Mouse (Mus musculus): ENCODE results near the gene Hmg20a.

DNA sequence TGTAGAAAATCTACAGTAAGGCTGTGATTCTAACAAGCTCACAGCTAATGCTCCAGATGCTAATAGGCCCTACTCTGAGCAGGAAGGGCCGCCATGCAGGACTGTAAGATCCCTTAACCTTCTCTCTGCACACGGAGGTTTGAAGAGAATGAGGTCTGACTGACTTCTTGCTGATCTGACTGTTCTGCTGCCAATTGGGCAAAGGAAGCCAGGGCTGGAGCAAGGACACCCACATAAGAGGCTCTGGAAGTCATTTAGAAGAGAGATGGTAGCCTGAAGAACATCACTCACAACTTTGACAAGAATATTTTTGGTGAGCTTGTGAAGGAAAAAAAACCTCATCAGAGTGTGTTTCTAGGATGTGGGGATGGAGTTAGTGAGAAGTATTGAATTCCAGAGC is 51.2 kb downstream of the Hmg20a start:
- TF ChIP-seq CTCF (IDR thresholded peaks at IDR 0.05; ENCODE audit: low read depth, low read length): no peak
- TF ChIP-seq POLR2A (IDR thresholded peaks at IDR 0.05; ENCODE audit: insufficient read depth, low read length): no peak
- no peak for TF ChIP-seq EP300 (IDR thresholded peaks at IDR 0.05; ENCODE audit: insufficient read depth, low read depth, low read length)

Data from ES-Bruce4 (cell line).